Mouse (Mus musculus): ENCODE data around the gene Hnrnpul2.
"Not testable (repeated sequence)": the region's sequence is repeated elsewhere in the genome, so short reads cannot be mapped to it uniquely, and the experiment has no call there.

Gene Hnrnpul2

DNA sequence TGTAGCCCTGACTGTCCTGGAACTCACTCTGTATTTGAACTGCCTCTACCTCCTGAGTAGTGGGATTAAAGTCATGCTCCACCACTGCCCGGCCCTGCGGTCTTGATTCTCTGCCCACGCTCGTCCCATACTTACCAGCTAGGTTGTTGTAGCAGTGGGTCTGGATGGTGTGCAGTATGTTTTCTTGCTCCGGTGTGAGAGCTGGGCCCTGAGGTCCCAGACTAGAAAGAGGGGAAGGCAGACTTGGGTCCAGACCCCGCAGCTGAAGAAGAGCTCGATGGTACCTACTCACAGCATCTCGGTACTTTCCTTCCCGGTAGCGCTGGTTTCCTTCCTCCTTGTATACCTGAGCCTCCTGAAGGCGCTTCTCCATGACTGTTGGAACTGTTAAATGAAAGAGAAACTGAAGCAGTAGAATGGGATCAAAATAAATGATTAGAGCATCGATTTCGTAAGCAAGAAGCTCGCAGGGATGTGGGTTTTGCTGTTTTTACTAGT is 1.5 kb upstream of the Hnrnpul2 start:
- DNase-seq (ENCODE audit: low read depth, low spot score): no peak

DNA sequence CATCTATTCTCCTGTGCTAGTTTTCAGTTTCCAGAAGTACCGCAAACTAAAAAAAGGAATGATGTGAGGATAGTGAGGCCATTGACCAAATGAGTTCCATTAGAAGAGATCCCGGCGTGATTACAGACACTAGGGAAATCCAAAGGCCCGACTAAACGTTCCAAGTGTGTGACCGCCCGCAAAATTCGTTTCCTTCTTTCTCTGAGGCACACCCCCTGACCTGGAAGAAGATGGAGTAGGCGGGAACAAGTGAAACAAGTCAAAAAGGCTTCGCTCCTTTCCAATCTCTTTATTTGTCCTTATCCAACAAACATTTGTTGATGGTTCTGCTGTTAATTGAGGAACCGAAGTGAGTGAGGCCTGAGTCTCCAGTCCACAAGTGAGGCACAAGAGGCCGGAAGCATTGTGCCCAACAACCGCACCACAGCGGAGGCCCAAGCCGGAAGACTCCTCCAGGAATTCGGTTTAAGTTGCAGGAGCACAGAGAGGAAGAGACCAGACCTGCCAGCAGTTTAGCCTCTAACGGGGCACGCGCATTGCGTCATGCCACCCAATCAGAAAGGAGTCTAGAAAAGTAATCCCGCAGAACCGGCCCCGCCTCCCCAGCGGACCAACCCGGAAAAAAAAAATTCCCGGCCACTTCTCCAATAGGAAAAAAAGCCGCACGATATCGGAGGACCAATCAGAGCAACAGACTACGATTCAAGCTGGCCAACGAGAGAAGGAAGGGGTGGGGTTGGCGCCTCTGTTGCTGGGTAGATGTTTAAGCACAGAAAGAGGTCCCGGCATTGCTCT is 812 bp upstream of the Hnrnpul2 start, which contains the start of gene Ttc9c:
Gene Ttc9c, minus strand, starts transcription at position 533 of the 795 bp plus-strand sequence.
- peak; percentile 99 for DNase-seq (ENCODE audit: low read depth, low spot score)

- DNase-seq (ENCODE audit: low read depth, low spot score): no peak
These were observed 680 bp downstream of the Hnrnpul2 start for GRCm38 (mm10) chr19:8820424-8820956.

GRCm38 (mm10) chr19:8821146-8821545 is 1.3 kb downstream of the Hnrnpul2 start:
- no peak for DNase-seq (ENCODE audit: low read depth, low spot score)

GRCm38 (mm10) chr19:8822696-8823095 is 2.9 kb downstream of the Hnrnpul2 start:
- DNase-seq (ENCODE audit: low read depth, low spot score): no peak

DNA sequence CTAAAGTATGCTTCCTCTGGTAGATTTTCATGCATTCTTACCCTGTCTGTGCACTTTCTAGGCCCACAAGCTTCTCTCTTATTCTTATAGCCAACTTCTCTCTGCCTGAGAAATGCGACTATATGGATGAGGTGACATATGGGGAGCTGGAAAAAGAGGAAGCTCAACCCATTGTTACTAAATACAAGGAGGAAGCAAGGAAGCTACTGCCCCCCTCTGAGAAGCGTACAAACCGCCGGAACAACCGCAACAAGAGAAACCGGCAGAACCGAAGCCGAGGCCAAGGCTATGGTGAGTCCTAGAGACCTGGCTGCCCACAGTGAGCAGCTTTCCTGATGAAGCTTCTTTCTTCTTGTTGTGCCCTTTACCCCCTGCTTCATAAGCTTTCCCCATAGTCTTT is 9.8 kb downstream of the Hnrnpul2 start, which contains the start of gene AC129217.1:
Gene AC129217.1, plus strand, starts transcription at position 114 of the 400 bp plus-strand sequence.
- no peak for DNase-seq (ENCODE audit: low read depth, low spot score)

DNA sequence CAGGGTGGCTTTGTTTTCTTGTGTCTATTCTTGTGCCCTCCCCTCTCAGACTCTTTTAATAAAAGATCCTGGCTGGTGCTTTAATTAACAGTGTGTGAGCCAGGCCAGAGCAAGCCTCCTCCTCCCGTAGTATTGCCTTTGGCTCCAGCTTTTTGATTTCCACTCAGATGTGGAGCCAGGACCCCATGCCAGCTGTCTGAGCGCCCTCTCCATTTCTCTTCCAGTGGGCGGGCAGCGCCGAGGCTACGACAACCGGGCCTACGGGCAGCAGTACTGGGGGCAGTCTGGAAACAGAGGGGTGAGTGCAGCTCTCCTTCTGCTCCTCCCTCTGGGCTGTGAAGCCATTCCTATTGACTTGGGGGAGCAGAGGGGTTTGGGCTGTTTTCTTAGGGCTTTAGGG is 10.9 kb downstream of the Hnrnpul2 start:
- no peak for DNase-seq (ENCODE audit: low read depth, low spot score)

GRCm38 (mm10) chr19:8831262-8831661 is 11.5 kb downstream of the Hnrnpul2 start:
- no peak for DNase-seq (ENCODE audit: low read depth, low spot score)

GRCm38 (mm10) chr19:8832971-8833370 is 13.2 kb downstream of the Hnrnpul2 start:
- no peak for DNase-seq (ENCODE audit: low read depth, low spot score)

- not testable (repeated sequence) for DNase-seq (ENCODE audit: low read depth, low spot score)
These were observed 16.5 kb downstream of the Hnrnpul2 start for GRCm38 (mm10) chr19:8836327-8836726.

DNA sequence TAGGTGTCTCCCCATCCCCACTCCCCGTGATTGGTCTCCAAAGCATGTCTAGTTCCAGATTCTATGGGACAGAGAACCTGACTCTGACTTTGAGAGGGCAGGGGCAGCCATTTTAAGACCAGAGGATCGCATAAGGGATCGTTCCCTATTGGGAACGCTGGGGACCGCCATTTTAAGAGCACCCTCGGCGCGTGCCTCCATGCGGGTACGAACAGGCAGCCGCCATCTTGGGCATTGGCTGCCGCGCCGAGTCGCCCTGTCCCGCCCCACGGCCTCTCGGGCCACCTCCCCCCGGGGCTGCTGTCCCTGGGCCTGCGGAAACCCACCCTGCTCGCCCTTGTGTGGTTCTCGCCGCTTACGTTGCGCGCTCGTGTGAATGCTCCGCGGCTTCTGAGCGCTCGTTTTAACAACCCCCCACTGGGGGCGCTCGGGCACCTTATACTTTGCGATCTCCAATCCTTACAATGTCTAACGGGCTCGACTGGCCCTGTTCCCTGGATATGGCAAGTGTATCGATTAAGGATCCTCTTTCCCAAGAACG is 17.5 kb downstream of the Hnrnpul2 start, which contains the start of gene Bscl2:
Gene Bscl2, plus strand, starts transcription at position 217 of the 541 bp plus-strand sequence.
- peak; percentile 77 for DNase-seq (ENCODE audit: low read depth, low spot score)

DNA sequence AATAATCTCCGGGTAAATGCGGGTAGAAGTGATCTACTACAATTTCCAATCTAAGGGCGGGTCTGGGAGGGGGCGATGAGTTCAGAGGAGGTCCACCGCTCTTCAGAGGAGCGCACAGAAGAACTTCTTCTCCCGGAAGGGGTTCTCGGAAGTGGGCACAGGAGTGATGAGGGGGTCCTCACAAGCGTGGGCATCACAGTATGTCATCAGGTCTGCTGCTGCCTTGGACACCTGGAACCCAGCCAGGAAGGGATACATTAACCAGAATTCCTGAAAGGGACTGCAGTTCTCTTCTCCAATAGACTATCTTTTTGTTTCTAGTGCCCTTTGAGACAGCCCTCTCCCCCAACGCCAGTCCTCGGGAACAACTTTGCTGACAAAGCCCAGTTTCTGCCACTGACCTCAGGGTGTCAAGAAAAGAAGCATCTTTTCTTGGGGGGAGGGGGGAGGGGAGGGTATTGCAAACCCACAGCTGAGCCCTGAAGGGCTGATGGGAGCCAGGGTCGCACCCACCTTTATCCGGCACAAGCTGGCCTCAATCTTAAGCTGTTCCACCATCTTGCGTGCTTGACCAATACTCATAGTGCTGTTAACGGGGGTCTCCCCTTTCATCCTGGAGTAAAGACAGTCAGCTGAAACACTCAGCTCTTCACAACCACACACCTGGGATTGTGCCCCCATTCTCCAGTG is 18.4 kb downstream of the Hnrnpul2 start:
- no peak for DNase-seq (ENCODE audit: low read depth, low spot score)

DNA sequence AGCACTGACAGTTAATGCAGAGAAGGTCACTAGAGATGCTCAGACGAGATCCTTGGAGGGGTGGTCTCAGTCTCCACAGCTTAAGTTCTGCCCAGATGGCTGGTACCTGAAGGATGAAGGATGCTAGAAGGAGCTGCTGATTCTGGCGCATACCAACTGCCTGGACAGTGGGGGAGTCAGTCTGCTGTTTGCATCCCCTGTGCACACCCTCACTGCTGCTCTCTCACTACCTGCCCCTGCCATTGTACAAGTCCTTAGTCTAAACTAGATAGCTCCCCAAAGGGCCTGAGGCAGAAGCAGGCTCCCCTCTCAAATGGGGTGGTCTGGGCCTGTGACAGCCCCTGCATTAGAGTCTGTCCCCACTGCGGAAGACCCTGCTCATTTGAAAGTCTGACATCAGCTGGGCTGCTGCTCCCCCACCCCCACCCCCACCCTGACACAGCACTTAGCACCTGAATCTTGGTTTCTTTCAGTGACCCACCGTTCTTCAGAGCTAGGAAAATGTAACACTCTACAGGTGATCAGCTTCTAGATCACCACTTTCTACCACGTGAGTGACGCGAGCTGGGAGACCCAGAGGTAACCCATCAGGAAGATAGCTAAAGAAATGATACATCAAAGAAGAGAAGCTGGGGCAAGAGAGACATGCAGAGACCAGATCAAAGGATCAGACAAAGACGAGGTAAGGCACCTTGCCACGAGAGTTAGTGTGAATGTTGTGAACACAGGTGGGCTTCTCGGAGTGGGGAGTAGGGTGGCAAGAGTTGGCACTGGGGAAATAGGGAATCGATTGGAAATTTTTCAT is 19.5 kb downstream of the Hnrnpul2 start, which contains the start of gene Gng3:
Gene Gng3, minus strand, starts transcription at position 92 of the 805 bp plus-strand sequence.
- peak; percentile 82 for DNase-seq (ENCODE audit: low read depth, low spot score)

- no peak for DNase-seq (ENCODE audit: low read depth, low spot score)
These were observed 20.3 kb downstream of the Hnrnpul2 start for GRCm38 (mm10) chr19:8839908-8840791.

GRCm38 (mm10) chr19:8841012-8841411 is 21.2 kb downstream of the Hnrnpul2 start:
- DNase-seq (ENCODE audit: low read depth, low spot score): no peak

DNA sequence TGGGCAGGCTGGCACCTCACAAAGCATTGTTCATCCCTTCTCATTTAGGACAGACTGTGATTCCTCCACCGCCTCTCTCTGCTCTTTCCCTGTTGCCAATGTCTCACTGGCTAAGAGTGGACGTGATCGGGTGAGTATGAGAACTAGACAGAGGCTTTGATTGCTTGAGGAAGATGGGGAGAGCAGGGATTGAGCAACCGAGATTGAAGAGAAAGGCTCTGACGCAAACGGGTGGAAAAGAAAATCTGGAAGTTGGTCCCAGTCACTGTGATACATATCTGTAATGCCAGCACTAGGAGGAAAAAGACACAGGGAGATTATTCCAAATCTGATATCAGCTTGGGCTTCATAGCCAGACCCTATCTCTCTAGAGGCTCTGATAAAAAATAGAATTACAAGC is 23.2 kb downstream of the Hnrnpul2 start:
- no peak for DNase-seq (ENCODE audit: low read depth, low spot score)

- DNase-seq (ENCODE audit: low read depth, low spot score): no peak
These were observed 24.7 kb downstream of the Hnrnpul2 start for GRCm38 (mm10) chr19:8844371-8845129.

DNA sequence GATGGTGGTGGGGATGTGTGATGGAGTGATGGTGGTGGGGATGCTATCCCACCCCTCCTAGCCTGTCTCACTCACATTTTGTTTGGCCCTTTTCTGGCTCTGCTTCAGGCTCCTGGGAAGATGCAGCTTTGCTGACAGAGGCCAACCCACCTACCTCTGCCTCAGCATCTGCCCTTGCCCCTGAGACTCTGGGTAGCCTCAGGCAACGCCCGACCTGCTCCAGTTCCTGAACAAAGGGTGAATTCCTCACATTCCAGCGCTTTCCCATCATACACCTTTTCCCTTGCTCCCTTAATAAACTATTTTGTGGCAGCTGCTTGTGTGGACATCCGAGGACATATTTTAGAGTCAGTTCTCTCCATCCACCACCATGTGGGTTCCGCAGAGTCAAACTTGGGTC is 28.5 kb downstream of the Hnrnpul2 start:
- DNase-seq (ENCODE audit: low read depth, low spot score): no peak

DNA sequence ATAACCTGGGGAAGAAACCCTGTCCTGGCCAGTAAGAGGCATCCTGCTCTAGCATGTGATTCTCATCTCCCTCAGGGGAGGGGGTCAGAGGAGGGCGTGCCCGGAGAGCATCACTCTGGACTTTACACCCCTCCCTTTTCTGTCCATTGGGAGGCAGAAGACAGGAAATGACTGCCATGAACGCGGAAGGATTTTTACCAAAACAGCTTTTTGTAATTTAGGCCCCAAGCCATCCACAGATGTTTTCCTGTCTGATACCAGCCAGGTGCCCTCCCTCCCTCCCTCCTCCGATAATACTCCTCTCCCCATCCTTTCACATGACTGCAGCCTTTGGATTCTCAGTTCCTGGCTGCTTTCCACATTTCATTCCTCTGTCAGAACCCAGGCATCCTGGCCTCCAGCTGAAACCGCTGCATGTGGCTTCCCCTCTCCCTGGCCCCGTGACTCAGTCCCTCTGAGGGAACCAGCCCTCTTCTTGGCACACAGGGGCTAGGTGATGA is 30.6 kb downstream of the Hnrnpul2 start, which contains the start of gene Lrrn4cl:
Gene Lrrn4cl, plus strand, starts transcription at position 367 of the 500 bp plus-strand sequence.
- no peak for DNase-seq (ENCODE audit: low read depth, low spot score)

All from brain, embryonic 18.5 days (tissue).